Mouse (Mus musculus): ENCODE data around the gene Rnf149.

GRCm38 (mm10) chr1:39618524-39618923, 41.3 kb upstream of the Rnf149 start:
- no peak for TF ChIP-seq GATA1 (IDR thresholded peaks at IDR 0.05; ENCODE audit: borderline replicate concordance, low read length)
- no peak for TF ChIP-seq FLI1 (IDR thresholded peaks at IDR 0.05; ENCODE audit: low read length)

Data from megakaryocyte, embryonic 14.5 days (primary cell).